Mouse (Mus musculus) small intestine, adult 2 months (tissue): ENCODE data around the gene Sycp3.

Source experiments
- CTCF ChIP-seq: fragments of 200-500 bp; IDR thresholded peaks from 2 replicates; pipeline ENCODE4 v1.5.1; 2012; ENCODE audit warnings: low read depth, mild to moderate bottlenecking, control low read depth, inconsistent platforms, low read length, moderate library complexity, mixed read lengths; ENCODE audit not compliant: insufficient replicate concordance, insufficient read length; ENCODE audit errors: extremely low read depth
- POLR2A ChIP-seq: fragments of 200-500 bp; IDR thresholded peaks from 2 replicates; pipeline ENCODE4 v1.6.1; 2012; ENCODE audit warnings: low read depth, mild to moderate bottlenecking, control low read depth, inconsistent platforms, low read length, moderate library complexity

- TF ChIP-seq POLR2A (no peak), CTCF (no peak)
Observed at GRCm38 (mm10) chr10:88494959-88495587, 35.7 kb downstream of the Sycp3 start.
